Mouse (Mus musculus) midbrain, embryonic 16.5 days (tissue): ENCODE results near the gene Slc25a27. TPM values are rescaled to one million over a fixed set of nuclear protein-coding genes. Genes with fewer than 3 reads are reported as not detected.

ENCODE experiments used
- ATAC-seq: fragments of 200-750 bp; cut with Nextera tagmentation; 2 replicates; pipeline ENCODE4 v1.8.0; 2017; ENCODE audit warnings: moderate TSS enrichment
- H3K27ac ChIP-seq: fragments of 300-500 bp; sonication (generic); 2 replicates; pipeline ENCODE4 v1.5.1; 2014; ENCODE audit warnings: mild to moderate bottlenecking, low read length, mixed read lengths
- H3K27me3 ChIP-seq: fragments of 300-500 bp; sonication (generic); 2 replicates; pipeline ENCODE4 v1.6.1; 2014; ENCODE audit warnings: low read depth, low read length, mixed read lengths; ENCODE audit not compliant: control insufficient read depth, insufficient read depth
- H3K36me3 ChIP-seq: fragments of 300-500 bp; sonication (generic); 2 replicates; pipeline ENCODE4 v1.6.1; 2014; ENCODE audit warnings: mild to moderate bottlenecking, low read length, moderate library complexity, mixed read lengths; ENCODE audit not compliant: control insufficient read depth, insufficient read depth
- H3K4me1 ChIP-seq: fragments of 300-500 bp; sonication (generic); 2 replicates; pipeline ENCODE4 v1.6.1; 2014; ENCODE audit warnings: mild to moderate bottlenecking, low read length, mixed read lengths; ENCODE audit not compliant: control insufficient read depth, insufficient read depth
- H3K4me2 ChIP-seq: fragments of 300-500 bp; sonication (generic); 2 replicates; pipeline ENCODE4 v1.6.1; 2014; ENCODE audit warnings: mild to moderate bottlenecking, low read length, mixed read lengths
- H3K4me3 ChIP-seq: fragments of 300-500 bp; sonication (generic); 2 replicates; pipeline ENCODE4 v1.5.1; 2014; ENCODE audit warnings: low read depth, mild to moderate bottlenecking, low read length, moderate library complexity, mixed read lengths
- H3K9ac ChIP-seq: fragments of 300-500 bp; sonication (generic); 2 replicates; pipeline ENCODE4 v1.6.1; 2014; ENCODE audit warnings: low read depth, low read length, mixed read lengths
- H3K9me3 ChIP-seq: fragments of 300-500 bp; sonication (generic); replicated peaks from 2 replicates; pipeline ENCODE4 v1.6.1; 2014; ENCODE audit warnings: mild to moderate bottlenecking, low read length, mixed read lengths; ENCODE audit not compliant: control insufficient read depth, poor library complexity, severe bottlenecking
- WGBS: fragments of 180-500 bp; shearing (Covaris S2); extraction: QIAGEN DNeasy Blood & Tissue Kit; methylation state at CpG from one replicate; pipeline ENCODE4 v1.1.7; 2014; 5-methylcytosine and 5-hydroxymethylcytosine counted together
- polyA plus RNA-seq: library from polyadenylated mRNA; unstranded; fragments of >200 nt; fragmentation: Nextera tagmentation; extraction: Ambion mirVana; gene quantifications from 2 replicates; pipeline ENCODE4 v1.2.1, GENCODE M21; 2015

Slc25a27 gene
- polyA plus RNA-seq, 1 experiment from 2014 or later: 123 TPM

GRCm38 (mm10) chr17:43606704-43607103, 60.3 kb downstream of the Slc25a27 start:
- Histone ChIP-seq H3K27ac (no peak overlapping the region), H3K9ac (no peak overlapping the region), H3K9me3 (no peaks in the 10 kb centered on the region), H3K4me3 (no peak overlapping the region), H3K36me3 (no peaks in the 10 kb centered on the region), H3K4me1 (no peaks in the 10 kb centered on the region), H3K27me3 (no peaks in the 10 kb centered on the region), H3K4me2 (no peak overlapping the region)
- 15% methylated on average over 3 of the region's 3 CpGs for WGBS
- ATAC-seq: no peak

GRCm38 (mm10) chr17:43598706-43599105, 68.3 kb downstream of the Slc25a27 start:
- no peak for ATAC-seq
- no peaks in the 10 kb centered on the region for H3K27me3 ChIP-seq
- 70% methylated on average over 4 of the region's 4 CpGs for WGBS
- no peak overlapping the region for H3K27ac ChIP-seq
- no peaks in the 10 kb centered on the region for H3K4me1 ChIP-seq
- no peak overlapping the region for H3K9ac ChIP-seq
- H3K36me3 ChIP-seq: no peaks in the 10 kb centered on the region
- H3K4me3 ChIP-seq: no peak overlapping the region
- H3K4me2 ChIP-seq: no peak overlapping the region
- H3K9me3 ChIP-seq: no peaks in the 10 kb centered on the region

GRCm38 (mm10) chr17:43597742-43598141, 69.3 kb downstream of the Slc25a27 start:
- H3K4me1 ChIP-seq: no peaks in the 10 kb centered on the region
- H3K4me2 ChIP-seq: no peak overlapping the region
- no peak overlapping the region for H3K9ac ChIP-seq
- H3K4me3 ChIP-seq: no peak overlapping the region
- no peaks in the 10 kb centered on the region for H3K27me3 ChIP-seq
- no peaks in the 10 kb centered on the region for H3K36me3 ChIP-seq
- no peak for ATAC-seq
- WGBS: 96% methylated on average over 2 of the region's 2 CpGs
- H3K9me3 ChIP-seq: no peaks in the 10 kb centered on the region
- H3K27ac ChIP-seq: no peak overlapping the region

- Histone ChIP-seq H3K4me1 (no peaks in the 10 kb centered on the region), H3K9me3 (no peaks in the 10 kb centered on the region), H3K36me3 (no peaks in the 10 kb centered on the region), H3K9ac (no peak overlapping the region), H3K27ac (no peak overlapping the region), H3K4me2 (no peak overlapping the region), H3K27me3 (no peaks in the 10 kb centered on the region), H3K4me3 (no peak overlapping the region)
- 88% methylated on average over 21 of the region's 21 CpGs for WGBS
- no peak for ATAC-seq
Observed at GRCm38 (mm10) chr17:43592296-43593291, 74.4 kb downstream of the Slc25a27 start.

Other genes with a start within 250 kb of the Slc25a27 start
- gene Mep1a, start 164.4 kb downstream of the Slc25a27 start, polyA plus RNA-seq: 0.06 TPM in 1 of 2 replicates, not detected in the other
- 0.47 and 0.50 TPM in 2 replicates for gene Ankrd66, start 123.6 kb downstream of the Slc25a27 start, polyA plus RNA-seq
- gene Pla2g7, start 99.1 kb downstream of the Slc25a27 start, polyA plus RNA-seq: 24.5 and 51.2 TPM in 2 replicates
- gene Tdrd6, start 36.9 kb downstream of the Slc25a27 start, polyA plus RNA-seq: 0.52 and 1.5 TPM in 2 replicates
- gene Cyp39a1, start 211 bp upstream of the Slc25a27 start, polyA plus RNA-seq: 7.6 and 8.6 TPM in 2 replicates
- 126 and 133 TPM in 2 replicates for gene Rcan2, start 134.1 kb upstream of the Slc25a27 start, polyA plus RNA-seq